Mouse (Mus musculus): ENCODE results near the gene Olfr643.
"Not testable (repeated sequence)": the region's sequence is repeated elsewhere in the genome, so short reads cannot be mapped to it uniquely, and the experiment has no call there.

Gene Olfr643

GRCm38 (mm10) chr7:104017203-104017602 is 120.0 kb downstream of the Olfr643 start, which contains the start of gene Olfr639:
Gene Olfr639 (minus strand): TSS chr7:104017303.
- no peak for DNase-seq

GRCm38 (mm10) chr7:103999124-103999523 is 138.1 kb downstream of the Olfr643 start:
- no peak for DNase-seq

GRCm38 (mm10) chr7:103998446-103998845 is 138.8 kb downstream of the Olfr643 start, which contains the start of gene Olfr638:
Gene Olfr638 (plus strand): TSS chr7:103998746.
- no peak for DNase-seq

GRCm38 (mm10) chr7:103971782-103972181 is 165.4 kb downstream of the Olfr643 start:
- no peak for DNase-seq

- no peak for DNase-seq
These were observed 166.4 kb downstream of the Olfr643 start, which contains the start of gene Olfr635 for GRCm38 (mm10) chr7:103970852-103971251. Gene Olfr635 (plus strand): TSS chr7:103971152.

- DNase-seq: not testable (repeated sequence)
These were observed 170.3 kb downstream of the Olfr643 start for GRCm38 (mm10) chr7:103966873-103967272.
